Mouse (Mus musculus) ES-Bruce4 (cell line): ENCODE results near the gene Arhgef11.

Experiments used
- CTCF ChIP-seq: IDR thresholded peaks from one replicate; pipeline ENCODE4 v1.8.1; 2011; ENCODE audit warnings: low read depth, low read length
- EP300 ChIP-seq: IDR thresholded peaks from 2 replicates; pipeline ENCODE4 v1.6.1; 2011; ENCODE audit warnings: low read depth, low read length; ENCODE audit not compliant: insufficient read depth
- POLR2A ChIP-seq: IDR thresholded peaks from one replicate; pipeline ENCODE4 v1.8.1; 2011; ENCODE audit warnings: low read length; ENCODE audit not compliant: insufficient read depth

- TF ChIP-seq CTCF = no peak
- TF ChIP-seq POLR2A = no peak
- no peak for TF ChIP-seq EP300
These were observed 166.1 kb downstream of the Arhgef11 start for GRCm38 (mm10) chr3:87783282-87784023.
